Mouse (Mus musculus): Measurements from ENCODE around the gene Mylpf. TPM values are rescaled to one million over a fixed set of nuclear protein-coding genes. Genes with fewer than 3 reads are reported as not detected.

Gene Mylpf
- polyA plus RNA-seq, 2 experiments: 15.6 to 31.0 TPM

GRCm38 (mm10) chr7:127190672-127191071, 18.0 kb upstream of the Mylpf start:
- Histone ChIP-seq H3K36me3 (replicated peaks; ENCODE audit: control insufficient read depth, insufficient read depth, low read depth) (peaks cover 27% of the 10 kb centered on the region), H3K4me3 (ENCODE audit: insufficient read depth in 1 of 2, low read depth in 2 of 2, low read length in 2 of 2) (no peak overlapping the region), H3K27me3 (ENCODE audit: control insufficient read depth, insufficient read depth, low read length) (no peaks in the 10 kb centered on the region), H3K9ac (replicated peaks) (no peak overlapping the region), H3K9me3 (ENCODE audit: control insufficient read depth, low read length) (no peaks in the 10 kb centered on the region), H3K27ac (no peak overlapping the region), H3K4me2 (ENCODE audit: low read depth) (no peak overlapping the region), H3K4me1 (replicated peaks; ENCODE audit: control insufficient read depth in 2 of 2, insufficient read depth in 2 of 2, low read length in 1 of 2) (peaks cover 7 to 9% of the 10 kb centered on the region in 2 experiments; a peak in 3 of 4 replicates)
- no peak for TF ChIP-seq CTCF (IDR thresholded peaks at IDR 0.05; ENCODE audit: low read depth)
- TF ChIP-seq EP300 (IDR thresholded peaks at IDR 0.05; ENCODE audit: low read depth): no peak
- no peak for DNase-seq (ENCODE audit: low read depth in 3 of 3, low spot score in 3 of 3)
- ATAC-seq (ENCODE audit: insufficient read depth): no peak
- 80% methylated on average over 6 of the region's 6 CpGs for WGBS (ENCODE audit: insufficient replicate concordance)

GRCm38 (mm10) chr7:127192989-127193388, 15.7 kb upstream of the Mylpf start:
- Histone ChIP-seq H3K27ac (no peak overlapping the region), H3K4me2 (ENCODE audit: low read depth) (no peak overlapping the region), H3K9ac (replicated peaks) (no peak overlapping the region), H3K9me3 (ENCODE audit: control insufficient read depth, low read length) (no peaks in the 10 kb centered on the region), H3K36me3 (replicated peaks; ENCODE audit: control insufficient read depth, insufficient read depth, low read depth) (peaks cover 32% of the 10 kb centered on the region), H3K27me3 (ENCODE audit: control insufficient read depth, insufficient read depth, low read length) (no peaks in the 10 kb centered on the region), H3K4me1 (replicated peaks; ENCODE audit: control insufficient read depth in 2 of 2, insufficient read depth in 2 of 2, low read length in 1 of 2) (peaks cover 16 to 19% of the 10 kb centered on the region in 2 experiments), H3K4me3 (ENCODE audit: insufficient read depth in 1 of 2, low read depth in 2 of 2, low read length in 2 of 2) (no peak overlapping the region)
- no peak for DNase-seq (ENCODE audit: low read depth in 3 of 3, low spot score in 3 of 3)
- TF ChIP-seq CTCF (IDR thresholded peaks at IDR 0.05; ENCODE audit: low read depth) (no peak), EP300 (IDR thresholded peaks at IDR 0.05; ENCODE audit: low read depth) (no peak)
- no peak for ATAC-seq (ENCODE audit: insufficient read depth)
- WGBS (ENCODE audit: insufficient replicate concordance): 84% methylated on average over 5 of the region's 5 CpGs

- Histone ChIP-seq H3K27ac (no peak overlapping the region), H3K9me3 (ENCODE audit: control insufficient read depth, low read length) (no peaks in the 10 kb centered on the region), H3K9ac (replicated peaks) (no peak overlapping the region), H3K4me2 (ENCODE audit: low read depth) (peak overlapping the region; percentile 90), H3K4me3 (ENCODE audit: insufficient read depth in 1 of 2, low read depth in 2 of 2, low read length in 2 of 2) (peak overlapping the region in 1 of 2 experiments; percentile 92; a peak in 1 of 4 replicates), H3K4me1 (replicated peaks; ENCODE audit: control insufficient read depth in 2 of 2, insufficient read depth in 2 of 2, low read length in 1 of 2) (peaks cover 16 to 19% of the 10 kb centered on the region in 2 experiments), H3K27me3 (ENCODE audit: control insufficient read depth, insufficient read depth, low read length) (no peaks in the 10 kb centered on the region), H3K36me3 (replicated peaks; ENCODE audit: control insufficient read depth, insufficient read depth, low read depth) (peaks cover 44% of the 10 kb centered on the region)
- DNase-seq (ENCODE audit: low read depth in 3 of 3, low spot score in 3 of 3) (no peak), ATAC-seq (ENCODE audit: insufficient read depth) (no peak)
- 84% methylated on average over 17 of the region's 17 CpGs for WGBS (ENCODE audit: insufficient replicate concordance)
- TF ChIP-seq CTCF (IDR thresholded peaks at IDR 0.05; ENCODE audit: low read depth) (no peak), EP300 (IDR thresholded peaks at IDR 0.05; ENCODE audit: low read depth) (no peak)
Measured at GRCm38 (mm10) chr7:127194011-127194632, 14.6 kb upstream of the Mylpf start.

- no peak for ATAC-seq (ENCODE audit: insufficient read depth)
Measured at GRCm38 (mm10) chr7:127194633-127195029, 14.1 kb upstream of the Mylpf start.

GRCm38 (mm10) chr7:127195544-127196295, 13.0 kb upstream of the Mylpf start, which contains the start of gene Cd2bp2:
TSS of gene Cd2bp2 (minus strand) at chr7:127196050.
- Histone ChIP-seq H3K9me3 (ENCODE audit: control insufficient read depth, low read length) (no peaks in the 10 kb centered on the region), H3K9ac (replicated peaks) (peak within 1 kb of the TSS; percentile 84), H3K36me3 (replicated peaks; ENCODE audit: control insufficient read depth, insufficient read depth, low read depth) (peaks cover 58% of the 10 kb centered on the region), H3K4me1 (replicated peaks; ENCODE audit: control insufficient read depth in 2 of 2, insufficient read depth in 2 of 2, low read length in 1 of 2) (peaks cover 16 to 19% of the 10 kb centered on the region in 2 experiments), H3K4me2 (ENCODE audit: low read depth) (peak within 1 kb of the TSS; percentile 90), H3K4me3 (ENCODE audit: insufficient read depth in 1 of 2, low read depth in 2 of 2, low read length in 2 of 2) (peak within 1 kb of the TSS; percentile 92 to 95), H3K27me3 (ENCODE audit: control insufficient read depth, insufficient read depth, low read length) (no peaks in the 10 kb centered on the region), H3K27ac (peak within 1 kb of the TSS; percentile 81)
- peak; percentile 66 for TF ChIP-seq EP300 (IDR thresholded peaks at IDR 0.05; ENCODE audit: low read depth)
- TF ChIP-seq CTCF (IDR thresholded peaks at IDR 0.05; ENCODE audit: low read depth): peak; percentile 54
- ATAC-seq (ENCODE audit: insufficient read depth) (peak; percentile 93), DNase-seq (ENCODE audit: low read depth in 3 of 3, low spot score in 3 of 3) (peak; percentile 97)
- under 1% methylated on average over 51 of the region's 51 CpGs for WGBS (ENCODE audit: insufficient replicate concordance)

More at GRCm38 (mm10) chr7:127194633-127195029, 14.1 kb upstream of the Mylpf start:
- Histone ChIP-seq H3K4me1 (replicated peaks; ENCODE audit: control insufficient read depth in 2 of 2, insufficient read depth in 2 of 2, low read length in 1 of 2) (peaks cover 16 to 19% of the 10 kb centered on the region in 2 experiments), H3K9me3 (ENCODE audit: control insufficient read depth, low read length) (no peaks in the 10 kb centered on the region), H3K9ac (replicated peaks) (peak overlapping the region; percentile 84; the same call in 1 of the 2 replicates), H3K27ac (no peak overlapping the region), H3K36me3 (replicated peaks; ENCODE audit: control insufficient read depth, insufficient read depth, low read depth) (peaks cover 48% of the 10 kb centered on the region), H3K27me3 (ENCODE audit: control insufficient read depth, insufficient read depth, low read length) (no peaks in the 10 kb centered on the region), H3K4me2 (ENCODE audit: low read depth) (peak overlapping the region; percentile 90), H3K4me3 (ENCODE audit: insufficient read depth in 1 of 2, low read depth in 2 of 2, low read length in 2 of 2) (peak overlapping the region; percentile 92 to 95)
- TF ChIP-seq CTCF (IDR thresholded peaks at IDR 0.05; ENCODE audit: low read depth) (0 out of 2 replicates have a peak, but pooled peaks have one; percentile 8), EP300 (IDR thresholded peaks at IDR 0.05; ENCODE audit: low read depth) (no peak)
- WGBS (ENCODE audit: insufficient replicate concordance): 55% methylated on average over 7 of the region's 7 CpGs
- DNase-seq (ENCODE audit: low read depth in 3 of 3, low spot score in 3 of 3): no peak
